Mouse (Mus musculus) induced T-regulatory cell, adult 2 months (primary cell): ENCODE results near the gene Klhl32.

Experiments
- DNase-seq: peaks from one replicate; pipeline ENCODE4 v3.0.0-alpha.2; 2012; ENCODE audit warnings: low read depth

Gene Klhl32

DNA sequence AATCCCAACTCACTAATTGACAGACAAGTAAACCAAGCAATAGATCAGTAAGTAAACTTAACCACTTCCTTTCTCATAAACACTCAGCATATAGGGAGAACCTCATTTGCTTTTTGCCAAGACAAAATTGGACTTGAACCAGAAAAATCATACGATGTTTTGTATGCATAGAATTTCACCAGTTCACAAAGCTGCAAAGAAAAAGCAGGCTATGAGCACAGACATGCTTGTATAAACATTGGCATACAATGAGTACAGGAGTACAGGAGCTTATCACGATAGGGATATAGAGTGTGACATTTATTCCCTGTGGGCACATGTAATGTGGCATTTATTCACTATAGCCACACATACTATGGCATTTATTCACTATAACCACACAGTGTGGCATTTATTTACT lies 220.5 kb downstream of the Klhl32 start:
- no peak for DNase-seq

DNA sequence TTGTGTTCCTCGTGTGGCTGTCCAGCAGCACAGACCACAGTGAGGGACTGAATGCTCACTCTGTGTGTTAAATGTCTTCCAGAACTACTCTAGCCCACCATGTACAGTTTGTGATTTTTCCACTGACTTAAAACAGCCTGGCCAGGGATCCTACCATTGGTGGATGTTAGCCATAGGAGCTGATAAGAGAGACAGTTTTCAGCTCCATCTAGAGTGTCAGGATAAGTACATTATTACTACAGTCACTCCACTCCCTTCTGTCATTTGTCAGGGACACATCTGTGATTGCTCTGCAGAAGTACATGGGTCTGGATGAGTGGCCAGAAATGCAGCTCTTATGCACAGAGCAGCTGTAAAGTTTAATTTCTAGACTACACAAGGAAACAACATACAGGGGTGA lies 223.1 kb downstream of the Klhl32 start:
- no peak for DNase-seq

DNA sequence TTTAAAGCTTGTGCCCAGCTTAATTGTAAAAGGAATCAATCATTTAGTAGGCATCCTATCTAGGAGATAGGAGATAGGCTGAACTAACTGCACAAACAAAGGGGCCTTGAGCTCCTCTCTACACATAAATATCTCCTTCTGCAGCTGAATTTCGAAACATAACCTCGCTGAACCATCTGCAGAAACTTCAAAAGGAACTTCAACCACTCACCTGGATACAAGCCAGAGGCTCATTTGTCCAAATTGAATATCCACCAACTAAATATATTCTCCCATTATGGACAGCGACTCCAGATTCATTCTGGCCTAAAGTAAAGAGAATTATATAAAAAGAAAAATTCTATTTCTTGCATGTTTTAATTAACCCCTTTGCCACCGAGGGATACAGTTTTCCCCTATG lies 224.2 kb downstream of the Klhl32 start:
- DNase-seq: no peak

DNA sequence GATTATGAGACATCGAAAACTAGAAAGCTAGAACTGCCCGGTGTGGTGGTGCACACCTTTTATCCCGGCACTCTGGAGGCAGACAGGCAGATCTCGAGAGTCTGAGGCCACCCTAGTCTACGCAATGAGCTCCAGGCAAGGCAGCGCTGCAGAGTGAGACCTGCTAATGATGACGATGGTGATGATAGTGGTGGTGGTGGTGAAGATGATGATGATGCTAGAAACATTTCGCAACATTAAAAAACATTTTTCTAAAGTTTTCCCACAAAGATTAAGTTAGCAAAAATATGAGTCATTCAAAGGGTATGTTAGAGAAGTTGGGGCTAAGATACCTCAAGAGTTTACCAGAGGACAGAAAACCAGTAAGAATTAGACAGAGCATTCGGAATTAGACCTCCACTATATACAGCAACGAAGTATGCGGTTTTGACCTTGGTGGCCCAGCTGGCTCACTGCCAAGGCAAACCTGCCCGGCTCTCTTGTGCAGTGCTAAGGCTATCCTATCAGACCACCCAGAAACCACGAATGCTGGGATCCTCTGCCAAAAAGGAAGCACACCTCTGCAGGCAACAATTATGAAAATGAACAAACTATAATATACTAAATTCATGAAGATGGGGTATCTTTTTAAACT lies 224.9 kb downstream of the Klhl32 start:
- no peak for DNase-seq

DNA sequence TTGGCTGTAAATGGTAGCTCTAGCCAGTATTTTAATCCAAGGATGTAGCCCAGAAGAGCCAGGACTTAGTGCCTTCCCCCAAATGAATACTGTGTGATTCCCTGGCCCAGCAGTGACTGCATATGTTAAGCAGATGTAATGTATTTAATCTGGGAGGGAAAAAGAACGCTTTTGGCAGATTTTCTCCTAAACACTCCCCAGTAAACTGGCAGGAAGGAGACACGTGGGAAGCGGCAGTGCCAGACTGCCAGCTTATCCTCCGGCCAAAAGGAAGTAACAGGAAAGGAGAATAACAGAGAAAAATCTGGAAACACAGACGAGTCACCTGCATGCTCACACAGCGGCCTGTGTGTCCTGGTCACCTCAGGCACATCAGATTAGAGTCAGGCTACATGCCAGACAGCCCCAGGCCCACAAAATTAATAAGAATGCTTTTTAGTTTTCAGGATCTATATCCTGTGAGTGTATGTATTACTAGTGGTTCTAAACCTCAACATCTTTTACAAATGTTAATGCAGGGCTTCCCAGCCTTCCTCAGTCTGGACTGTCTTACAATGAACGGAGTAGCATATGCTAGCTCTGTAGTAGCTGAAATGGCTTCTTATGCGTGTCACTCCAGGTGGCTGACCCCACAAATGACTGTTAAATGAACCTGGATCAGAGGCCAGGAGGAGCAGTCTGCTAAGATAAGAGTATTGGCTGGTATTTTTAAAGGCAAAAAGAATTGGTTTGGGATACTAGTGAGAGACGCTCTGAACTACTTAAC lies 229.3 kb downstream of the Klhl32 start:
- DNase-seq: no peak

DNA sequence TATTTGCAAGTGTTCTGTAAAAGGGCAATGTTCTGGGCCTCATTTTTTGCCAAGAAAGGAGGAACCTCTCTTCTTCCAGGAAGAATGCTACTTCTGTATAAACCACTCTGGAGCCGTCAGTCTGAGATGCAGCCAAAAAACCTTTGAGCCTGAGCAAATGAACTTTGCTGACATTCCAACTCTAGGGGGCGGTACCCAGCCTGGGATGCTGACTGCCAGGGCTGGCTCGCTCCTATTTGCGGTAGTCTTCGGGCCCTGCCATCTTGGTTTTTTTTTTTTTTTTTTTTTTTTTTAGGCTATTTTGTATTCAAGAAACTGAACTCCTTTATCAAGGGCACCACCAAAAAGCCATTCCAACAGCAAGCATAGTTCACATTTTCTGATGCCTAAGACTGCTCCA lies 230.5 kb downstream of the Klhl32 start:
- no peak for DNase-seq

DNA sequence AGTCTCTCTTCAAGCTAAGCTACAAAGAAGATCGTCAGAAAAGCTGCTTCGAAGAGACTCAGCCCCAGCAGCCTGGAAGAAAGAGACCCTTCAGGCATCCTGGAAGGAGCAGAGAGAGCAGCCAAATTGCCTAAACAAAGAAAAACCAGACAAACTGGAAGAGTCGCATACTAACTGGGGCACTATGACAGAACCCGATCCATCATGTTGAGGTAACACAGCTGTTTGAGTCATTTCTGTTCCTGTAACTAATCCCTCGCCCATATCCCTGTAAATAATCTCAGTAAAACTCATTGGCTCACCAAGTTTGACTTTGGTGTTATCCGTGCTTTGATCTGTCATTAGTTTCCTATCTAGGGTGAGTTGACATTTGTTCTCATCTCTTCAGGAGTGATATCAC lies 230.9 kb downstream of the Klhl32 start:
- DNase-seq: no peak

DNA sequence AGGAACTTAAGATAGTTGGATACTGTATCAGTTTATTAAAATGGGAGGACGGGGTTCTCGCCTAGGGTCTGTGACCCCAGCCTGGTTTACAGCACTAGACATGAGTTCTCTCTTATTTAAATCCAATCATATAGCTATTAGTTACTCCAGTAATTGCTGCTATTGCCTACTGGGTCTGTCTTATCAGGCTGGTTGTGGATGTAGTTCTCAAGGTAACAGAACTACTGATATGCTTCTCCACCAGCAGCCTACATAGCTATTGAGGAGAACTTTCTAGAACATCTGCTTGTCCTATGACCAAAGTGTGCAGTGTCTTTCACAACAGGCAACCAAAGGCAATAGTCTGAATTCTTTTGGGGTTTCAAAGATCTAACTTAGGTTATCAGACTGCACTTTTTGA lies 241.4 kb downstream of the Klhl32 start:
- DNase-seq: no peak

DNA sequence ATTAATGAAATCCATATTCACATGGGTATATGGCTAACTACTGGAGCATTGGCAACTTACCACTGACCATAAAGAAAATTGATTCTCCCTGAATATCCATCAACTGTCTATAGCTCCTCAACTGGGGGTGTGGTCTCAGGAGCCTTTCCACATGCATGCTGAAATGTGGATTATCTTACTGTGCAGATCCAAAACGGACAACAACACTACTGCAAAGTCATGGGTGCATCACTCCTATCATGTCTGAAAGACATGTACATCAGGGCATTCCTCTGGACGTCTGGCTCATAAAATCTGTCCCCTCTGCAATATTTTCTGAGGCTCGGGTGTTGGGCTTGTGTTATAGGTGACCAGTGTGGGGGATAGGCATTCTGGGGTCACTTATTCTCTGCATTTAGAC lies 241.8 kb downstream of the Klhl32 start:
- no peak for DNase-seq

DNA sequence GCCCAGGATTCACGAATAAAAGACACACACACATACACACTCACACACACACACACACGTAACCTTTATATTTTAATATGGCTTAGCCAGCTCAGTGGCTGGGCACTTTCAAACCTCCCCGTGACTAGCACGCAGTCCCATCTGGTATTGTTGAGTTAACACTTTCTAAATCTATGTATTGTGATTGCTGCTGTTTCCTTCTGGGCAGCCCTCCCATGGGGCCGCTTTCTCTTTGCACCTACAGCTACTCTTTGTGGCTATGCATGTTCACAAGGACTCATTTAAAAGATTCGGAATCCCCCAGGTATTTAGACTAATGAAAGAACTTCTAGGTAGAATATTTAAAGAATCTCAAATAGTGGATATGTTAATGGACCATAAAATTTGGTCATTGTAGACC lies 249.2 kb downstream of the Klhl32 start:
- DNase-seq: no peak

DNA sequence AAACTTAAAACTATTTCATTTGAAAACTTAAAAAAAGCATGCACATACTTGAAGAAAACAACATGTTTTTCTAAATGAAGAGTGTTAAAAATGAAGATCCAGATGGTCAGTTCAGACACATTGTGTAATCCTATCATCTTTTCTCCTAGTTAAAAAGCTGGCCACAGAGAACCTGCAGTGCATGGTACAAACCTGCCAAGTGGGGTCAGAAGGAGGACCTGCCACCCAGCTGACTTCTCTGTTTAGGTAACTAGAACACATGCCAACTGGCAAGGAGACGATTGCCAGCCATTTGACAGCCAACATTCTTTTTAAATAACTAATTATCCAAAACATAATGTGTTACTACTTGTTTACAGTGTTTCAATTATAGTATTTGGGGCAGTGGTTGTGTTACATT lies 252.3 kb downstream of the Klhl32 start:
- DNase-seq: no peak

DNA sequence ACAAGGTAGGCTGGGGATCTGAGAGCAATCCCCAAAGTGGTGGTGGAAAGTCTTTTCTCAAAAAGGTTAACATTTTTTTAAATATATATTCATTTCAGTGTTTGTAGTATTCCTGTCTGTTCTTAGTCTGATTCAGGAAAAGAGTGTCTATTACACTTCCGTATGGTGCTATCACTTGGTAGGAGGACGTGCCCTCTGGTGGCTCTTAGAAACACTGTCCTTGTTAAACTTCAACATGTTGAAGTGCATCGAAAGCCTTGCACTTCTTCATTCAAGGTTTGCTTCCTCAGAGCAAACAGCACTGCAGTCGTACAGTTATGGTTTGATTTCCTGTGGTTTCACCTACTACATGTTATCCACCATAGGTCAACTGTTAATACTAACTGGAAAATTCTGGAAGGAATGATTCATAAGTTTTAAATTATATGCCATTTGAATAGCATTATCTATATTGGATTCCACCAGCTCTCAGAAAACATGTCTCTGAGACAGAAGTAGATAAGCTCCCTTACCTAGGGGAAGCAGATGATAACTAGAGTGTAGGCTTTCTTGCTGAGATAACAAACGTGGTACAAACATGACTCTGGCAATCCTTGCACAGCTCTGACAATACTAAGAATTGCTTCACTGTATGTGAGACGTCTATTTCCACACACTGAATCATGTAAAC lies 253.8 kb downstream of the Klhl32 start:
- DNase-seq: no peak

DNA sequence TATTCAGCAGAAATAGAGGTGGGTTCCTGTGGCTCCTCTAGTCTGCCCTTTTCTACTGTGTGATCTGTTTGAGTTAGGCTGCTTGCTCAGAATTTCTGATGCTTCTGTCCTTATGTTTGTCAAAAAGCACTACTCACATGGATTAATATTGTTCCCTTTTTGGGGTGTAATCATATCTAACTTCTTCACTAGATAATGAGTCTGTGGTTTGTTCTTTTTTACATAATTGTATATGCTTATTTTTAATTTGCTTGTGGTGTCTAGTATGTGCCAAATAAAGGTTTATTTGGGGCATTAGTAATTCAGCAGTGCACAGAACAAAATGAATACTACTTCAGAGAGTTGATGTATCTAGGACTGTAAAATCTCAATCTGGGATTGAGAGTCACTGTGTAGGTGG lies 256.1 kb downstream of the Klhl32 start:
- DNase-seq: no peak

DNA sequence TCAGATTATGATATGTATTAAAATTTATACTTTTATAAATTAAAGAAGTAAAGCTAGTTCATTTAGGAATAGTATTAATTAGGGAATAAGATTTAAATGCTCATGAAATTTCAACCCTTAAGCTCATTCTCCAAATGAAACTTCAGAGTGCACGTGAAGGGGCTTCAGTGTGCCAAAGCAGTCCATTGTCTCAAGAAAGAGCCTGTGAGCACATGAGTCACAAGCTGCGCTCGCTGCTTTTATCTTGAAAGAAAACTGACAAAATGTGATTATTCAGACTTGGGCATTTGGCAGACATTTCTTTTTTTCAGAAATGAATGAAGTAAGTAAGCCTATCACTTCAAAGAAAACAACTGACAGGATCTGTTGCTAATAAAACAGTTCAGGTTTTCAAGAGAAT lies 266.9 kb downstream of the Klhl32 start:
- DNase-seq: no peak

DNA sequence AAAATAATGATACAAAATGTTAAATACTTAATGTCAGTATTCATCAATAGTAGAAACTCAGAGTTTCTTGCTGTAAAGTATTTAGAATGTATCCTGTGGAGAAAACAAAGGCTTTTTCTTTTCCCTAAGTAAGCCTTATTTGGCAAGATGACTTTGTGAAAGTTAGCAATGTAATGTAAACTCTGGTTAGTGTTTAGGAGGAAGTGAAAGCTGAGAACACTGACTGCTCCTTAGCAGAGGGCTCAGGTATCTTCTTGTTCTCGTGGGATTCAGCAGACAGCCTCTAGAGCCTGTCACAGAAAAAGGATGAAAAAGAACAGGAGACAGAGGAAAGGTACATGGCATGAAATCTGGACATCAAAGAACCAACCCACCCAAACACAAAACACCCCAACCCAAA lies 268.6 kb downstream of the Klhl32 start:
- DNase-seq: no peak

DNA sequence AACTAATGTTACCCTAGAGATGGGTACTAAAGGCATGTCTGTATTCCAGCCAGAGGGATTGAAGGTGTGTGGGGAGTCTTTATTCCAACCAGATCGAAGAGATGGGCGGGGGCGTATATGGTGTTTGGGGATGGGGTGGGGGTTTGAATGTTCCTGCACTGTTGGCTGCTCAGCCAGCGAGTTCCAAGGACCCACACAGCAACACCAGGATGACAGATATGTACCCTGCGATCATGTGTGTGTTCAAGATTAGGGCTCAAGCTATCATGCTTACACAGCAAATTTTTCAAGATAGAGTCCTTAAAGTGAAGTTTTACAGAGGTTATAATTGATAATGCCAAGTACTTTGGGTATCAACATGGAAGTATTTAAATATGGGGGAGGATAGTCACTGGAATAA lies 273.3 kb downstream of the Klhl32 start:
- no peak for DNase-seq

DNA sequence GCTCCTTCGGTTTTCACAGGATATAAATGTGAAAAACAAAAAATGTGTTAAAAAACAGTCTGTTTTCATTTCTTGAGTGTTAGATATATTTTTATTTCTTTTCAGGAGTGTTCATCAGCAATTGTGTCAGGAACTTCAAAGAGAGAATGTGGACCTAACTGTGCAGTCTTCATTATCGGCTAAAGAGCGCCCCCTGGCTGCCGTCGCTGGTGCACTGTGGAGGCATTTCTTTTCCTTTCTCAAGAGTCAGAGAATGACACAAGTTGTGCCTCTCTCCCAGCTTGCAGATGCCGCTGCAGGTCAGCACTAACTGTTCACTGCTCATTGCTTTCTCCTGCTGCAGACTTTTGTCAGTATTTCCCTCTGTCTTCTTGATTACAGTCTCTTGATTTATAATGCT lies 276.6 kb downstream of the Klhl32 start:
- DNase-seq: peak; percentile 81

DNA sequence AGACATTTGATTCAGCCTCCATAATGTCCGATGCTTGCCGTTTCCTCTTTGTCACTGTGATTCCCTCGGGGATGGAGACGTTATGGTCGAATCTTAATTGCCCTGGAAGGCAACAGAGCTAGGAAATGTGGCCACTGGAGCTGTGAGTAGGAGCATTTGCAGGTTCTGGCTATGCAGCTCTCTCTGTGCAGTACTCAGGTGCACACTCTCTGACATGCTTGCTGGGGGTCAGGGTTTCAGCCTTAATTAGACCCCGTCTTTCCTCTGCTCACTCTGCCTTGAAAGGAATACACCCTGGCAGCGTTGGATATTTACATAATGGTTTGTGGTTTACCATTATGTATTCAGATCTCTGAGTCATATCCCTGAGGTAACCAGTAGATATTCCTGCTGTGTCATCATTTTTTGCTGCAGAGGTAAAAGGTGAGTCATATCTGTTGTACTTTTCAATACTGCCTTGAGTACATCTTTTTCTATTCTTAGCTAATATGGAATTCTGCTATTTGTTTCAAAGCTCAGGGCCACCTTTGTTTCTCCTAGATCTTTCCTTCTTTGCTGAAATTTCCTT lies 281.9 kb downstream of the Klhl32 start:
- peak; percentile 52 for DNase-seq

DNA sequence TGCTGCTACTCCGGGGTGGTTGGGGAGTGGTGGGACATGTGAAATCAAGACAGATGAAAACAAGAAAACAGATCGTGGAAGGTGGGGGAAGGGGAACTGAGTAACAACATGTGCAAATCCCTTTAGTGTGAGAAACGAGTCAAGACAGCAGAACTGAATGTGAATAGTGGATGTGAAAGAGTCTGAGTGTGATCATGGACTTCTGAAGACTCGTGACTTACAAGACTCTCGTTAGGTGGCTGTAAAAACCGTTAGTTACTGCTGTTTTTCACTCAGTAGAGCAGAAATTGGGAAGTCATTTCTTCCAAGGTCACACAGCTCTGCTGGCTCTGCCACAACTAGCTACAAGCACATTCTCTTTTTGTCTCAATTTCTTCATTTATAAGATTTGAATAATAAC lies 282.9 kb downstream of the Klhl32 start:
- no peak for DNase-seq
